9 mouse cellular contexts compared by ENCODE assay signal in the genomic region with DNA sequence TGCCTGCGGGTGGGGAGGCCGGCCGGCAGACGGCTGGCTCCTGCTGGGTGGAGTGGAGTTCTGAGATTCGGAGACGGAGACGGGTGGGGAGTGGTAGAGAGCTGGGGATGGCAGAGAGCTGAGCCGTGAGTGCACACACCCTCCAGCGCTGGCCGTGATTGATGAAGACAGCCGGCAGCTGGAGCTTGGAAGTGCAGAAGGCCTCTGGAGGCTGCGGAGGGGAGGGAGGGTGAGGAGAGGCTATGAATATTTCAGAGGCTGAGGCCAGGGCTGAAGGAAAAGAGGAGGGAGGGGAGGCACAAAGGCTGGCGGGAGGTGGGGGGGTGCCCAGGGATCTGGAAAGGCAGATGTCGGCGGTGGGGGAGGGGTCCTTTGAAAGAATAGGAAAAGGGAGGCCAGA. TPM values are rescaled to one million over a fixed set of nuclear protein-coding genes. Genes with fewer than 3 reads are reported as not detected.
DNase-seq lines count a peak whose midpoint lies in the region; ATAC-seq and TF ChIP-seq lines count a peak whose summit lies in the region.
"Had no signal": no experiment of that assay in that cellular context is flagged by ENCODE, and none has a peak within 500 bp of the region (broad histone marks: within the 10 kb centered on the region; RNA-seq: fewer than 3 reads in every experiment).

No protein-coding gene starts in this region.

- no peak overlapping the region for H3ac ChIP-seq in myocyte (ENCODE audit: control insufficient read depth, insufficient read length)

- H3K9ac ChIP-seq in heart, embryonic 15.5 days = no peak overlapping the region

- no peak overlapping the region for H3K4me2 ChIP-seq in heart, embryonic 15.5 days
- peak overlapping the region; percentile 34 for H3K4me2 ChIP-seq in myocyte (ENCODE audit: low read depth)

- H3K27ac ChIP-seq in heart, embryonic 15.5 days = no peak overlapping the region
- peak overlapping the region; percentile 90 for H3K27ac ChIP-seq in hindbrain, embryonic 10.5 days
- no peak overlapping the region for H3K27ac ChIP-seq in gastrocnemius, adult 2 months

- no peak for DNase-seq in heart, adult 9 months (ENCODE audit: low spot score in 2 of 2)
- peak; percentile 80 for DNase-seq in NIH3T3 (ENCODE audit: low read depth)
- peak; percentile 88 for DNase-seq in hindbrain, embryonic 10.5 days (ENCODE audit: low spot score)
- DNase-seq in gastrocnemius, adult 2 months = no peak
- no peak for DNase-seq in ovary, postnatal 10 days (ENCODE audit: low spot score)

- H3K4me1 ChIP-seq in heart, embryonic 15.5 days (replicated peaks) = peaks cover 5% of the 10 kb centered on the region; the same call in 1 of the 2 replicates
- peaks cover 39% of the 10 kb centered on the region for H3K4me1 ChIP-seq in hindbrain, embryonic 10.5 days (replicated peaks)

- no peak for TF ChIP-seq CTCF in gastrocnemius, adult 2 months (IDR thresholded peaks at IDR 0.05)

- no peaks in the 10 kb centered on the region for H3K9me3 ChIP-seq in heart, embryonic 15.5 days (replicated peaks)
- H3K9me3 ChIP-seq in hindbrain, embryonic 10.5 days = peaks cover 4% of the 10 kb centered on the region; the same call in 1 of the 2 replicates

- TF ChIP-seq POLR2A in myocyte (IDR thresholded peaks at IDR 0.05; ENCODE audit: insufficient read length, low read depth) = no peak

- under 1% methylated on average over 15 of the region's 15 CpGs for WGBS in heart, embryonic 15.5 days
- under 1% methylated on average over 15 of the region's 15 CpGs for whole genome bisulfite sequencing in hindbrain, embryonic 10.5 days

- peaks cover 74% of the 10 kb centered on the region for H3K27me3 ChIP-seq in heart, embryonic 15.5 days
- H3K27me3 ChIP-seq in hindbrain, embryonic 10.5 days (ENCODE audit: insufficient read depth, poor library complexity, severe bottlenecking) = peaks cover 71% of the 10 kb centered on the region
- peaks cover 55% of the 10 kb centered on the region for H3K27me3 ChIP-seq in myocyte (ENCODE audit: control insufficient read depth, insufficient read depth, insufficient read length)

- H3K36me3 ChIP-seq in heart, embryonic 15.5 days = no peaks in the 10 kb centered on the region
- no peaks in the 10 kb centered on the region for H3K36me3 ChIP-seq in hindbrain, embryonic 10.5 days
- no peaks in the 10 kb centered on the region for H3K36me3 ChIP-seq in myocyte (ENCODE audit: control insufficient read depth, insufficient read depth)

- intact Hi-C loops in gastrocnemius, adult 2 months (cut with DNase I) = no loop called here

- H3K4me3 ChIP-seq in heart, embryonic 15.5 days = no peak overlapping the region
- H3K4me3 ChIP-seq in hindbrain, embryonic 10.5 days = peak overlapping the region; percentile 50
- no peak overlapping the region for H3K4me3 ChIP-seq in myocyte
- H3K4me3 ChIP-seq in gastrocnemius, adult 2 months = no peak overlapping the region

- peak; percentile 65; the same call in 1 of the 2 replicates for ATAC-seq in heart, embryonic 15.5 days (replicated peaks; ENCODE audit: insufficient number of reproducible peaks, insufficient read depth, low FRiP score, low read depth)
- ATAC-seq in granulocyte monocyte progenitor cell, adult 5-6 weeks (replicated peaks; ENCODE audit: poor library complexity, severe bottlenecking) = no peak

- H3K79me2 ChIP-seq in myocyte (ENCODE audit: control insufficient read depth, insufficient read depth) = no peaks in the 10 kb centered on the region

TF ChIP-seq in myocyte, 11 proteins besides CTCF, POLR2A, EP300 and RAD21:
- peak; percentile 27 to 89 (median 86) for TF ChIP-seq MYOD1 (IDR thresholded peaks at IDR 0.05; ENCODE audit: control insufficient read depth in 1 of 3, insufficient read length in 2 of 3, low read depth in 2 of 3)
- no peak for TF ChIP-seq SRF (IDR thresholded peaks at IDR 0.05; ENCODE audit: control insufficient read depth, insufficient read length, low read depth)
- no peak for TF ChIP-seq TCF12 (IDR thresholded peaks at IDR 0.05; ENCODE audit: insufficient read depth, poor library complexity, severe bottlenecking)
- peak in 1 of 3 experiments; percentile 29 for TF ChIP-seq MYOG (IDR thresholded peaks at IDR 0.05; ENCODE audit: control insufficient read depth in 1 of 3, insufficient read depth in 1 of 3, insufficient read length in 2 of 3, low read depth in 2 of 3)
TF ChIP-seq in myocyte: peak in this region for 2.

RNA-seq across cellular contexts. Expression of a gene that starts 36.7 kb away (rescaled TPM):
- polyA plus RNA-seq in heart, embryonic 15.5 days (2015; fragmentation: Nextera tagmentation; extraction: Ambion mirVana) = 743 and 952 TPM in 2 replicates
- polyA plus RNA-seq in hindbrain, embryonic 10.5 days (2016; fragmentation: Nextera tagmentation; extraction: Ambion mirVana) = 10.6 and 24.0 TPM in 2 replicates
- 622 TPM for polyA plus RNA-seq in myocyte (2012; fragmentation: generic; extraction: Trizol)
- 100 to 1,000 TPM; 253 to 325 TPM for total RNA-seq in gastrocnemius, adult 2 months (2021)
- not detected in 2 replicates for total RNA-seq in granulocyte monocyte progenitor cell, adult 5-6 weeks (2014; fragmentation: Nextera tagmentation)
- not detected in 2 replicates for total RNA-seq in granulocyte monocyte progenitor cell, adult 5-6 weeks (2017)
- total RNA-seq: MEL had no signal

RNA-seq across cellular contexts. Expression of a gene that starts 44.3 kb away (rescaled TPM):
- 0.18 and 0.33 TPM in 2 replicates for polyA plus RNA-seq in heart, embryonic 15.5 days (2015; fragmentation: Nextera tagmentation; extraction: Ambion mirVana)
- polyA plus RNA-seq in hindbrain, embryonic 10.5 days (2016; fragmentation: Nextera tagmentation; extraction: Ambion mirVana) = 18.8 and 38.5 TPM in 2 replicates
- polyA plus RNA-seq in myocyte (2012; fragmentation: generic; extraction: Trizol) = not detected
- total RNA-seq in gastrocnemius, adult 2 months (2021) = not detected
- not detected in 2 replicates for total RNA-seq in granulocyte monocyte progenitor cell, adult 5-6 weeks (2014; fragmentation: Nextera tagmentation)
- total RNA-seq in granulocyte monocyte progenitor cell, adult 5-6 weeks (2017) = not detected in 2 replicates
- total RNA-seq: MEL had no signal

Comparison
In these comparisons a context has a peak if more than half of its experiments do, and no peak if none do; other contexts are left out.
1. DNase-seq: peak in NIH3T3 (single experiment) and hindbrain, embryonic 10.5 days (single experiment); none in heart, adult 9 months (0 of 2), gastrocnemius, adult 2 months (single experiment) and ovary, postnatal 10 days (single experiment).
2. RNA of a gene that starts 36.7 kb away (polyA plus RNA-seq): 743 to 952 TPM in heart, embryonic 15.5 days and 622 TPM in myocyte (single experiment); 10.6 to 24.0 TPM in hindbrain, embryonic 10.5 days; every median in the first group is over 10 times any median in the second.
3. RNA of a gene that starts 44.3 kb away (polyA plus RNA-seq): 18.8 to 38.5 TPM in hindbrain, embryonic 10.5 days; 0.18 to 0.33 TPM in heart, embryonic 15.5 days and not detected in myocyte (single experiment); every median in the first group is over 10 times any median in the second.